Mouse (Mus musculus) heart, embryonic 16.5 days (tissue): Measurements from ENCODE around the gene Vipas39. TPM values are rescaled to one million over a fixed set of nuclear protein-coding genes. Genes with fewer than 3 reads are reported as not detected.
A peak's percentile ranks its signal among the peaks of the same experiment; 100 is the strongest.
"Not testable (repeated sequence)": the region's sequence is repeated elsewhere in the genome, so short reads cannot be mapped to it uniquely, and the experiment has no call there.

Experiments
- ATAC-seq: fragments of 200-750 bp; cut with Nextera tagmentation; replicated peaks from 2 replicates; pipeline ENCODE4 v1.8.0; 2017; ENCODE audit warnings: moderate number of reproducible peaks; ENCODE audit not compliant: insufficient read depth, low FRiP score; ENCODE audit errors: extremely low read depth
- H3K27ac ChIP-seq: fragments of 300-500 bp; sonication (generic); 2 replicates; pipeline ENCODE4 v1.5.1; 2014; ENCODE audit warnings: mild to moderate bottlenecking, low read length, control low read depth, moderate library complexity
- H3K27me3 ChIP-seq: fragments of 300-500 bp; sonication (generic); 2 replicates; pipeline ENCODE4 v1.6.1; 2014; ENCODE audit warnings: low read length, mixed read lengths; ENCODE audit not compliant: control insufficient read depth, insufficient read depth
- H3K36me3 ChIP-seq: fragments of 300-500 bp; sonication (generic); 2 replicates; pipeline ENCODE4 v1.6.1; 2014; ENCODE audit not compliant: control insufficient read depth, insufficient read depth
- H3K4me1 ChIP-seq: fragments of 300-500 bp; sonication (generic); 2 replicates; pipeline ENCODE4 v1.6.1; 2014; ENCODE audit warnings: low read length, mixed read lengths; ENCODE audit not compliant: control insufficient read depth, insufficient read depth
- H3K4me2 ChIP-seq: fragments of 300-500 bp; sonication (generic); 2 replicates; pipeline ENCODE4 v1.6.1; 2014; ENCODE audit warnings: low read depth, mild to moderate bottlenecking, control low read depth, low read length
- H3K4me3 ChIP-seq: fragments of 300-500 bp; sonication (generic); 2 replicates; pipeline ENCODE4 v1.5.1; 2014; ENCODE audit warnings: mild to moderate bottlenecking, control low read depth, low read length
- H3K9ac ChIP-seq: fragments of 300-500 bp; sonication (generic); 2 replicates; pipeline ENCODE4 v1.6.1; 2014; ENCODE audit warnings: low read length, control low read depth
- H3K9me3 ChIP-seq: fragments of 300-500 bp; sonication (generic); replicated peaks from 2 replicates; pipeline ENCODE4 v1.6.1; 2016; ENCODE audit warnings: low read length; ENCODE audit not compliant: control insufficient read depth
- WGBS: fragments of 180-500 bp; shearing (Covaris S2); extraction: QIAGEN DNeasy Blood & Tissue Kit; methylation state at CpG from one replicate; pipeline ENCODE4 v1.1.7; 2014; 5-methylcytosine and 5-hydroxymethylcytosine counted together
- polyA plus RNA-seq: library from polyadenylated mRNA; unstranded; fragments of >200 nt; fragmentation: Nextera tagmentation; extraction: Ambion mirVana; gene quantifications from 2 replicates; pipeline ENCODE4 v1.2.1, GENCODE M21; 2015

The Vipas39 gene
- polyA plus RNA-seq, 1 experiment from 2014 or later: 35.2 TPM

DNA sequence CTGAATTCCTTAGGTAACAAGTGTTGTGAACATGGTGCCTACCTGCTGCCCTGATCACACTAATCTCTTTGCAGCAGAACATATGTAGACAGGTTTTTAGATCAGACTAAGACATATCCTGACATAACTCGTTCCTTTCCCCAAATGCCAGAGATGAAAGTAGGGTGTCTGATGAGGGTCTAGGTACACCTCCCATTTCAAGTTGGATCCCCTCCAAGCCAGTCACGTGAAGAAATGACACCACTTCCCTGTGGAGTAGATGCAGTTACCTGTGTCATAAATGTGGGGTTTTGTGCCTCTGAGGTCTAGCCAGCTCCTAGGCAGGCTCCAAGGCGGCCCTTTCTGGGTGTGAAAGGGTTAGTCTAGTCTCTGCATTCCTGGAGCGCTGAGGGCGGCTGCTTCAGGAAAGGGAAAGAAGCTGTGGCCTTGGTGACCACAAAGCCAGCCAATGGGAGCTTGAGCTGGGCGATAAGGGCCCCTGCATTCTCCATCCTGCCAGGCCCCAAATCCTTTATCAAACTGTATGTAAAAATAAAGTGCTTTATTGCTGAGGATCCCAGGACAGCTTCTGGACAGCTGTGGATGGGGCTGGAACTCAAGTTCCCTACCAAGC lies 12.2 kb upstream of the Vipas39 start:
- H3K9ac ChIP-seq: peak overlapping the region; percentile 25; the same call in 1 of the 2 replicates
- H3K27ac ChIP-seq: peak overlapping the region; percentile 81
- peak overlapping the region; percentile 32 for H3K4me3 ChIP-seq
- no peaks in the 10 kb centered on the region for H3K27me3 ChIP-seq
- ATAC-seq: peak; percentile 89
- peaks cover 27% of the 10 kb centered on the region for H3K36me3 ChIP-seq
- H3K4me2 ChIP-seq: peak overlapping the region; percentile 58
- peaks cover 22% of the 10 kb centered on the region for H3K4me1 ChIP-seq
- 10% methylated on average over 6 of the region's 6 CpGs for WGBS
- H3K9me3 ChIP-seq: no peaks in the 10 kb centered on the region

DNA sequence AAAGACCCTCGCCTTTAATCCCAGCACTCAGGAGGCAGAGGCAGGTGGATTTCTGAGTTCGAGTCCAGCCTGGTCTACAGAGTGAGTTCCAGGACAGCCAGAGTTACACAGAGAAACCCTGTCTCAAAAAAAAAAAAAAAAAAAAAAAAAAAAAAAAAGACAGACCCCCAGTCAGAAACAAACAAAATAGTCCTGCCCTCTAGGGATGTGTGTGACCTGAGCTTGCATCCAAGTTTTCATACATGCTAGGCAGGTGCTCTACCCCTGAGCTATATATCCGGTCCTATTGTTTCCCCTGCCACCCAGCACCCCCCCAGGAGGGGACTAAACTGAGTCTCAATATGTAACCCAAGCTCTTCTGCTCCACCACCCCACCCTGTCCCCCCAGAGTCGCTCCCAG lies 11.2 kb upstream of the Vipas39 start:
- not testable (repeated sequence) for H3K4me3 ChIP-seq, H3K27me3 ChIP-seq, ATAC-seq, H3K9me3 ChIP-seq, H3K9ac ChIP-seq, H3K4me2 ChIP-seq, H3K27ac ChIP-seq
- H3K36me3 ChIP-seq: peaks cover 36% of the 10 kb centered on the region
- 77% methylated on average over 4 of the region's 4 CpGs for WGBS
- peaks cover 22% of the 10 kb centered on the region for H3K4me1 ChIP-seq

DNA sequence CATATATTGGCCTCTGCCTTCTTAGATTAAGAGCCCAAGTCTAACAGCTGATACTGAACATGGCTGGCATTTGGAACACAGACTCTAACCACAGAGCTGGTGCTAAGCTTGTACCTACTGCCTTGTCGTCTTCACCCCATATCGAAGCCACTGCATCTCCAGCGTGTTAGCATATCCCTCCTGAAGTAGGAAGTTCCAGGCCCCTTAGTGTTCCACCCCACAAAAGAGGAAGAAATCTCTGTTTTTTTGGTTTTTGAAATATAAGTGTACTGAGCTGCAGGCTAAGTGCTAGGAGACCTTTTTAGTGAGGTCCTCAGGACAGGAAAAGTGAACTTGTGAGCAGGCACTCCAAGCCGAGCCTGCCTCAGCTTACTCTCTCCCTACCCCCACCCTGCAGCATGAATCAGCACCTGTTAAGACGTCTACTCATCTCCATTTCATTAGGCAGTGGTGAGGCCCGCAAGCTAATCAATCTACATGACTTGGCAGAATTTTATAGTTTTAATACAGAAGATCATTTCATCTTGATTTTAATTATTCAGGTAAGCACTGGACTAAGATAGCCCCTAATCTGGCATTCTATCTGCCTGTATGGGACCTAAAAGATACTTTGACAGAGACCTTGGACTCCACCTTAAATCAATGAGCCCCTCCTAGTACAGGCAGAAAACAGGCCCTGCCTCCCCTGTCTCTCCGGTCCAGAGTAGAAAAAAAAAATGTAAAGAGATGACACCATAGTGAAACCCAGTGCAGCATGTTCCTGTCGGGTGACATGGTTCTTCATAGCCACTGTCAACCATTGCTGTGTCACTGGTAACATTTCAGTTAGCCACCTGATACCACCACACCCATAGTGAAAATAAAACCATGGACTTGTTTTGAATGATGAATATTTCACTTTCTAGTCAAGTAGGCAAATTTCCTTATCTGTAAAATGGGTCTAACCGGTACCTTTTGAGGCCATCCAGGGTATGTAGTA lies 9.1 kb upstream of the Vipas39 start:
- no peak for ATAC-seq
- H3K9me3 ChIP-seq: no peaks in the 10 kb centered on the region
- no peak overlapping the region for H3K4me3 ChIP-seq
- H3K27ac ChIP-seq: no peak overlapping the region
- H3K4me1 ChIP-seq: peaks cover 22% of the 10 kb centered on the region
- no peak overlapping the region for H3K4me2 ChIP-seq
- H3K27me3 ChIP-seq: no peaks in the 10 kb centered on the region
- peaks cover 53% of the 10 kb centered on the region for H3K36me3 ChIP-seq
- no peak overlapping the region for H3K9ac ChIP-seq
- WGBS: 87% methylated on average over 9 of the region's 9 CpGs

DNA sequence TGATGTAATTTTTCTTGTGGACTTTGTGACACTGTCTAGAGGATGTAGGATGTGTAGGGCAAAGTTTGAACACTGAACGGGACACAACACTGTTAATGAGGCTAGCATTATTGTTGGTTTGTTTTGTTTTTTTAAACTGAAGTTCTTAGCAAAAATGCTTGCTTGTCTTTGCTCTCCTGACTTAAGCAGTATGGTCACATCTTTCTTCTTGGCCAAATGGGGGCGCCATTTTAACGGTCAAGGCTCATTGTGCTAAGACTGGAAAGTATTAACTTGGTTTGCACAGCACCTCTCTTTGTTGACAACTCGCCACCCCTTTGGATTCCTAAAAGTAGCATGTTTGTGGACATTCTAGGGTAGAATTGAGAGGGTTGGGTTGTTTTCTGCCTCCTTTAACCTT lies 1.6 kb upstream of the Vipas39 start:
- Histone ChIP-seq H3K9me3 (no peaks in the 10 kb centered on the region), H3K4me3 (peak overlapping the region; percentile 98), H3K4me1 (peaks cover 11% of the 10 kb centered on the region), H3K27ac (no peak overlapping the region), H3K9ac (peak overlapping the region; percentile 98), H3K27me3 (no peaks in the 10 kb centered on the region), H3K36me3 (peaks cover 42% of the 10 kb centered on the region), H3K4me2 (peak overlapping the region; percentile 73)
- no peak for ATAC-seq
- 19% methylated on average over 4 of the region's 4 CpGs for WGBS

DNA sequence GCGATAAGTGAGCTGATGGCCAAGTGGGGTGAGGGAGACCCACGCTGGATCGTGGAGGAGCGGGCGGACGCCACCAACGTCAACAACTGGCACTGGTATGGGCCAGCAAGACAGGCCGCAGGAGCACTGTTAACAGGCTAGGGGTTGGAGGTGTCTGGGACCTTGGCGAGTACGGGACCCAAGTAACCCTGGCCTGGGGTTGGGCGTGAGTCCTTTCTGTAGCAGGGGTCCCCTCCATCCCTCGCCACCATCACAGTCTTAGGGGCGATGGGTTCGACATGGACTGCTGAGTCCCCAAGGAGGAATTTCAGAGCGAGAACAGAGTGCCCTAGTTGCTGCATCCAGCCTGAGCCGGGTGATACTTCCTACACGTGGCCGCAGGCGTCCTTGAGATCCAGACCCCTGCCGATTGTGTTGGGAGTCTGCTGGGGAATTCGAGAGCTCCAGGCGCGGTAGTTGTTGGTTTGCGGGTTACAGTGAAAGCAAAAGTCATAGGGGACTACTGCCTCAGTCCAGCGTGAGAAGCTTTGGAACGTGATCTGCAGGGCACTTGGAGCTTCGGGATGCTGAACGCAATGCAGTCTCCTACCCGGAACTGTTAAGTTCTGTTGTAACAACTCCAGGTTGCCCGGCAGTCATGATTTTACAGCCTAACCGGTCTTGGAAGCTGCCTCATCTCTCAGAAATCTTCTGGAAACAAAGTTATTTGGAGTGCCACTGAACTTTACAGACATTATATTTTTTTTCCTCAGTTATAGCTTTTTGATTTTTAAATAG lies 959 bp upstream of the Vipas39 start:
- Histone ChIP-seq H3K4me3 (peak overlapping the region; percentile 98), H3K9me3 (no peaks in the 10 kb centered on the region), H3K27ac (peak overlapping the region; percentile 92), H3K9ac (peak overlapping the region; percentile 98), H3K4me1 (peaks cover 11% of the 10 kb centered on the region), H3K4me2 (peak overlapping the region; percentile 73), H3K27me3 (no peaks in the 10 kb centered on the region), H3K36me3 (peaks cover 41% of the 10 kb centered on the region)
- peak; percentile 2; the same call in 1 of the 2 replicates for ATAC-seq
- WGBS: under 1% methylated on average over 31 of the region's 31 CpGs

DNA sequence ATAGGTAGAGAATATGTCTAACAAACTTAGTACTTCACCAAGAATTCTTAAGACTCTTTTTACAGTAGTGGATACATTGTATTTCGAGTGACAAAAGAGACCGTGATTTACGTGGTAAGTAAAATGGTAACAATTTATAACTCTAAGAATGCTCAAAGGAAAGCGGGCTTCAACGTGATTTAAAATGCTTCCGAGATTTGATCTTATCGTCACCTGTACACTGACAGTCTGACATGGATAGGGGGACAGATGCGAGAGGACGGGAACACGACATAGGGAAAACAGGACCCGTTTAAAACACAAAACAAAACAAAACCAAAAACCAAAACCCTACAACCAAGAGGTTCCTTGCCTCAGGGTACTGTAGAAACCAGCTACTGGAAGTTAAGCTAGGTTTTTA lies 612 bp downstream of the Vipas39 start:
- H3K4me2 ChIP-seq: peak overlapping the region; percentile 83
- ATAC-seq: no peak
- H3K9ac ChIP-seq: peak overlapping the region; percentile 98
- no peaks in the 10 kb centered on the region for H3K27me3 ChIP-seq
- H3K4me1 ChIP-seq: peaks cover 11% of the 10 kb centered on the region
- no peaks in the 10 kb centered on the region for H3K9me3 ChIP-seq
- H3K4me3 ChIP-seq: peak overlapping the region; percentile 98
- peaks cover 41% of the 10 kb centered on the region for H3K36me3 ChIP-seq
- peak overlapping the region; percentile 92 for H3K27ac ChIP-seq
- 17% methylated on average over 11 of the region's 11 CpGs for WGBS

DNA sequence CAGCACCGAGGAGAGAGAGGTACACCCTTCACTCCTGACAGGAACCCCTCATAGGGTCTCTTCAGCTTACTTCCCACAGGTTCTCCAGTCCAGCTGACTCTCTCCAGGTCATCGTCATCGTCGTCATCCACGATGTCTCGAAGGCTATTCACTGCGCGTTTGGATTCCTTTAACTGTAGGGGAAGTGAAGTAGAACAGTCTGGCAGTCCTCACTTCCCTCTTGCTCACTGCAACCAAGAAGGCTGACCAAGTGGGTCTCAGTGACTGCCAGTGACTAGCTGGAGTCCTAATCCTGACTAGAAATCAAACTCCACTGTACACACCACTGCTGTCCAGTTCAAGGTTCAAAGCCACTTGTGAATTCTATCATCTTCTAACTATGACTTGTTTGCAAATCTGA lies 5.5 kb downstream of the Vipas39 start:
- H3K27me3 ChIP-seq: no peaks in the 10 kb centered on the region
- H3K4me1 ChIP-seq: peaks cover 3% of the 10 kb centered on the region; the same call in 1 of the 2 replicates
- 97% methylated on average over 8 of the region's 8 CpGs for WGBS
- no peak overlapping the region for H3K4me3 ChIP-seq
- no peak overlapping the region for H3K4me2 ChIP-seq
- H3K9me3 ChIP-seq: no peaks in the 10 kb centered on the region
- H3K27ac ChIP-seq: no peak overlapping the region
- no peak for ATAC-seq
- H3K9ac ChIP-seq: no peak overlapping the region
- H3K36me3 ChIP-seq: peaks cover 50% of the 10 kb centered on the region

DNA sequence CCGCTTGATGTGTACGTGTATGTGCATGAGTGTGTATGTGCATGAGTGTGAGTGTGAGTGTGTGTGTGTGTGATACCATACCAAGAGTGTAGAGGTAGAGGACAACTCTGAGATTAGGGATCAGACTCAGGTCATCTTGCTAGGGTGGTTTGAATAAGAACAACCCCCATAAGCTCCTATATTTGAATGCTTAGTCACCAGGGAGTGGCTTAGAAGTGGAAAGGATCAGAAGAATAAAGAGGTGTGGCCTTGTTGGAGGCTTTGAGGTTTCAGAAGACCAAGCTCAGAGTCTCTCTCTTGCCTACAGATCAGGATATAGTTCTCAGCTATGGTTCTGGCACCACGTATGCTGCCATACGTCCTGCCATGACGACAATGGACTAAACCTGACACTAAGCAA lies 9.4 kb downstream of the Vipas39 start:
- Histone ChIP-seq H3K9me3 (no peaks in the 10 kb centered on the region), H3K27ac (no peak overlapping the region), H3K9ac (no peak overlapping the region), H3K27me3 (no peaks in the 10 kb centered on the region), H3K4me1 (no peaks in the 10 kb centered on the region), H3K36me3 (peaks cover 65% of the 10 kb centered on the region), H3K4me2 (no peak overlapping the region), H3K4me3 (no peak overlapping the region)
- ATAC-seq: no peak
- 90% methylated on average over 5 of the region's 5 CpGs for WGBS
